Mouse (Mus musculus): Measurements from ENCODE around the gene Tmem14c.

Tmem14c gene

DNA sequence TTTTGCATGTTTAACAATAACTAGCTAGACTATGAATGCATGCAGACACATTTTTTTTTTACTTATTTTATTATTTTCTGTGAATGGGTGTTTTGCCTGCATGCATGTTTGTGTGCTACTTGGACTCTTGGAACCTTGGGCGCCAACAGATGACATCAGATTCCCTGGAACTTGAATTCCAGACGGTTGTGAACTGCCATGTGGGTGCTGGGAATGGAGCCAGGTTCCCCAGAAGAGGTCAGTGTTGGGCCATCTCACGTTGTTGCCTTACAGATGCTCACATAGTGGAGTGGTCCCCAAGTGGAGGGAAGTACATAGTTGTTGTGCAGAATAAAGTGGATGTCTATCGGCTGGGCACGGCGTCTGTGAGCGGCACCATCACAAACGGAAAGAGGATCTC is 7.1 kb upstream of the Tmem14c start:
- no peak for DNase-seq

DNA sequence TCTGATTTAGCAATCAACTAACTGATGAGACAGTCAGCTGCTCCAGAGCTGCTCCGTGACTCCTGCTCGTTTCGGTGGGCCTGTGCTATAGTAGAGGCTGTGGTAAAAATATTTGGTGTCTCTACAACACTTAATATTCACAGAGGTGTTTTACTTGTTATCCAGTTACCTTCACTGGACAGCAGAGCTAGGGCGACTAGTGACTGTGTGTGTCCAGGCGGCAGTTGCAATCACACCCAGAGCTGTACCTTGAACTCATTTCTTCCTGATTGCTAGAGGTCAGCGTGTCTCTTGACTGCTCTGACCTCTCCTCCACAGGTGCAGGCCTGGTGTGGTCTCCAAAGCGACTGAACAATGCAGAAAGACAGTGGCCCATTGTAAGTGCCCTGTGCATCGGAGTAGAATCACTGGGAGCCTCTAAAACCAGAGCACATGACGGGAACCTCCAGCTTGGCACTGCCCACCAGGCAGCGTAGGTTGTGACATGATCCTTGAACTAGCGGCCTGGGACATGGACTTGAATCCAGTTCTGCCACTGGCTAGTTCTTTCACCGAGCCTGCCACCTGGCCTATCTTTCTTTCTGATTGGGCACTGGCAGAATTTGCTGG is 809 bp downstream of the Tmem14c start:
- DNase-seq = peak; percentile 62

DNA sequence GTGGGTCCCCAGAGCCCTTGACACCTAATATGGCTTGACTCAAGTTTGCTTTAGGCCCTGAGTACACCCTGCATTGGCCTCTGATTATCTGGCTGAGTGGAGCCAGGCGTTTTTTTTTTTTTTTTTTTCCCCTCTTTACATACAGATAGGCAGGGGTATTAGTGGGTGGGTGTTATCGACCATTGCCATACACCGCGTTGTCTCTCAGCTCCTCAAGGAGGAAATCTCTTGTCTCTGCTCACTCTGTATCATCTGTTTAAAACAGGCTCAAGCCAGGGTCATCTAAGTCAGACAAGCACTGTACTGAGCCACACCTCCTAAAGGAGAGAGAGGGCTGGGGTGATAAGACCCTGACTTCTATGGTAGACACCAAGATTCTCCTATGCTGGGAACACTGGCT is 1.7 kb downstream of the Tmem14c start:
- peak; percentile 73 for DNase-seq

DNA sequence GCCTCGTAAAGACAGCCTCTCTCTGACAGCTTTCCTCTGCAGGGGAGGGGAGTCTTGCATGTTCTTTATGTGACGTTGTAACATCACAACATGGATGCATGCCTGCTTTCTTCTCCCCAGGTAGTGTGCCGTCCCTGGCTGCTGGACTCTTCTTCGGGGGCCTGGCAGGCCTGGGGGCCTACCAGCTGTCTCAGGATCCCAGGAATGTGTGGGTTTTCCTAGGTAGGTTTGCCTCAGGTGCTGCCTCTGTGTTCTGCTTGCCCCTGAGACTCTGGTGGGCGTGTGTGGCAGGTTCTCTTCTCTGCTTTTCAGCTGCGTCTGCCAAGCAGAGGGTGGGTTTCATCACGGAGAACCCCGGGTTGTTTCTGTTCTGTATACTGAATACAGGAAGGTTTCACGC is 2.1 kb downstream of the Tmem14c start:
- DNase-seq = no peak

DNA sequence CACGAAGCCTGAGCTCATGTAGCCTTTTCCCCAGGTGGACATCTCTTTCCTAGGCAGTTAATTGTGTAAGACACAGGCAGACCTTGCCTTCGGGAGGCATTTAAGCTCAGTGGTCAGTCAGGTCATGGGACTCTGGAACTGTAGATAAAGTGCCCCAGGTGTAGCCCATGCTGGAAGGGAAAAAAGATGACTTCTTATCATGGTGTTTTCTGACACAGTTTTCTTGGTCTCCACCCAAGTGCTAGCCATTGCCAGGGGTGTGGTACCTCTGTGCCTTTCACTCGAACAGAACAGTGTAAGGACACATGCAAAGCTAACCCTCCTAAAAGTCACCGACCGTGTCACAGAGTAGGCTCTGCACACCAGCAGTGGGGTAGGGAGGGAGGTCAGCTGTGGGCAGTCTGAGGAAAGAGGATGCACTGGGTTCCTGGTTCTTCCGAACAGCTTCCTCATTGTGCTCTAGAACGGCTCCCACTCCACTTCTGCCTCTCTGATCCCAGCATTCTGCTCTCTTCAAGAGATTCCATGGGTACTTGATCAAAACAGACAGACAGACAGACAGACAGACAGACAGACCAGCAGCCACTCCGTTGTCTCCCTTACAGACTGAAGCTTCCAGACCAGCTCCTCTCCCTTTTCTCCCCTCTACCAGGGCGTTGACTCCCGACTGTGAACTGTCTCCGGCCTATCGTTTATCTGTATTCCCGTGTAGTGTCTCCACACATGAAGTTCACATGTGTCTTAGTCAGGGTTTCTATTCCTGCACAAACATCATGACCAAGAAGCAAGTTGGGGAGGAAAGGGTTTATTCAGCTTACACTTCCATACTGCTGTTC is 2.9 kb downstream of the Tmem14c start:
- peak; percentile 77 for DNase-seq

DNA sequence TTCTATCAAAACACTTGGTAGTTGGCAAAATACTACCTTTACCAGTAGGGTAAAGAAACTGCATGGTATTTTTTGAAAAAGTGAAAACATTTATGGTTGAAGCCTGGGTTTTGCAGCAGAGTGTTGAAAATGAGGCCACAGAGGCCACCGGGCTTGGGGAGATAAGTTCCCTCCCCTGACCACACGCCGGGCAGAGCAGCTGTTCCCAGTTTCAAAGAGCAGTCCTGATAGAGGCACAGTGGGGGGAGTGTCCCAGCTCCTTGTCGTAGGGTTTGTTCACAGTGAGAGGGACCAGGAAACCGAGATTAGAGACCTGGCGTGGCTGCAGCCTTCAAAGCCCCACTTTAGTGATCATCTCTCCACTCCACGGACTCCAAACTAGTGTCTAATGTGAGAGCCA is 4.4 kb downstream of the Tmem14c start:
- DNase-seq = peak; percentile 81

DNA sequence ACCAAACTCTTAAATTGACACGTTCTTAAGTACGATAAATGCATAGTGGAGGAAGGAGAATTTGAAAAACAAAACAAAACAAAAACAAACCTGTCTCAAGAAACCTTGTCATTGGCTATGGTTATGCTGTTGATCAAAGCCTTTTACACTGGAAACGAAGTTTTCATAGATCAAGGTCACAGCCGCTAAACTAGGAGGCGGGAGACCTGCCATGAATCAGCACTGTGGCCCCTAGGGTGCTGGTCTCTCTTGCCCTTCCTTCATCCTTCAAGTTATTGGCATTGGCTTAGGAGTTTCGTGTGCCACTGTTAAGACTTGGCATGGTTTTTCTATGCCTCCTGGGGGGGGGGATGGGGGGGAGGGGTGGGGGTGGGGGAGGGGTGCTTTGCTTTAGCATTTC is 5.5 kb downstream of the Tmem14c start:
- no peak for DNase-seq

DNA sequence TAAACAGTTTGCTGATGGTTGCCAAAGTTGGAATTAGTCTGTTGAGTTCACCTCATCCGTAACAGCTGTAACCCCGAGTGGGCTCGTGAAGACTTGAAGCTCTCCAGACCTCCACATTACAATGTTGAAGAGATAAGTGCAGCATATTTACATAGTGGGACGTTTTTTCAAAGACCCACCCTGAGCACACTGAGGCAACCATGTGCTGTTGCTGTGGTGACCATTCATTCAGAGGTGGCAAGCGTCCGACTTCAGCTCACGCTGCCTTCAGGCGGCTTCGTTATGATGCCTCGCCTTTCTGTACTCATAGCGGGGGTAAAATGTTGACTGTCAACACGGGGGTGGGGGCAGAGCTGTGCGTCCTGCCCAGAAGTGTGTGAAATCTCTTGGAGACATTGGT is 6.0 kb downstream of the Tmem14c start:
- no peak for DNase-seq

DNA sequence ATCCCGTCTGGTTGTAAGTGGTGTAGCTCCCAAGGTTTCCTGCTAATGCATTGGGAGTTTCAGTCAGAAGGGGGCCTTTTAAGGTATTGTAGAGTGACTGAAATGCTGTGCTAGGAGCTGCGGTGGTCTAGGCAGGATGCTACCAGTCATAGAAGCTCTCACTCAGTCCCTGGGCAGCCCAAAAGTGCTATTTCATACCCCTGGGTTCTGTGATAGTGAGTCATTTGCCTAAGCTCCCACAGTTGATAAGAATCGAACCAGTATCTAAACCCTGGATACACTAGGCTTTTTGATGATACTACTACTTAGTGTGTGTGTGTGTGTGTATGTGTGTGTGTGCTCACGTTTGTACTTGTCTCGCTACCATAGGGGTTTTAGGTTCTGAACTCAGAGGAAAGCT is 14.0 kb downstream of the Tmem14c start:
- DNase-seq = peak; percentile 56

DNA sequence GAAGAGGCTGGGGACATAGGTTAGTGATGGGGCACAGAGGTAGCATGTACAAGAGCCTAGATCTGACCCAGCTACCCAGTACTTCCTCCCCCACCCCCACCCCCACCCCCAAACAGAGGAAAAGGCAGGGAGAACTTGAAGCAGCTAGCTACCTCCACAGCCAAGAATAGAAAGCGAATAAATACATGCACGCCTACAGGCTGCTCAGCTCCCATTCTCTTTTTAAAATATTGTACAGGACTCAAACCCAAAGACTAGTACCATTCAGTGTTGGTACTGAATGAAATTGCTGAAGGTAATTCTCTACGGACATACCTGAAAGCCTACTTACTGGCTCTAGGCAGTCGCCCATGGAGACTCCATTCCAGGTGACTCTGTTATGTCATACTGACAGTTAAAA is 26.4 kb downstream of the Tmem14c start:
- no peak for DNase-seq

DNA sequence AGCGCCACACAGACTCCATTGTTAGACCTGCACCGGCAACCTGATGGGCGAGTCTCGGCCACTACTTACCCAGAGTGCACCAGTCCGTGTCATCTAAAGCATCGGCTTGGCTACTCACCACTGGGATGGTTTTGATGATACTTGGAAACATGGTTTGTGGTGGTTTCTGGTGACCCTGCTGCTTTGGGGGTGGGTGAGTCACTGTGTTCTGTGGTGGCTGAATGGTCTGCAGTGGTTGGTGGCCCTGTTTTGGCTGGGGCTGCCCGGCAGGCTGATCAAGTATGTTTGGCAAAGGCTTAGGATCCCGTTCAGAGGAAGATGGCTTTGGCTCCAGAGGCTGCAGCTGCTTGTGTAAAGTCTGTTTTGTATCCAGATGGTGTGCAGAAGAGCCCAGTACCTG is 29.8 kb downstream of the Tmem14c start:
- no peak for DNase-seq

DNA sequence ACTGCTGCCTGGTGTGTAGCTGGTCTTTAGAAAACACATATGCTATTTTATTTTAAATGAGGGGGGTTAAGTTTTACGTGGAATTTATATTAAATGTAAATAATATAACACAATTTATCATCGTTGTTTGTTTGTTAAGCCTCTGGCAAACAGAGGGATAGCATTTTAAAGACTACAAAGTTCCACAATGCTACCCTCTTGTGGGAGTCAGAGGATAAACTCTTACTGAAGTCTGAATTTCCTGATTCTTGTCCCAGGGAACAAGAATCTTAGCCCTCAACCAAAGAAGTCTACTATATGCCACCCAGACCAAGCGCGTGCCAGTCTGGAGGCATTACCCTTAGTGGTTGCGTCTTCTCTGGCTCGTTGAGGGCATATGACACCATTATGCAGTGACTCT is 31.2 kb downstream of the Tmem14c start:
- DNase-seq = no peak

DNA sequence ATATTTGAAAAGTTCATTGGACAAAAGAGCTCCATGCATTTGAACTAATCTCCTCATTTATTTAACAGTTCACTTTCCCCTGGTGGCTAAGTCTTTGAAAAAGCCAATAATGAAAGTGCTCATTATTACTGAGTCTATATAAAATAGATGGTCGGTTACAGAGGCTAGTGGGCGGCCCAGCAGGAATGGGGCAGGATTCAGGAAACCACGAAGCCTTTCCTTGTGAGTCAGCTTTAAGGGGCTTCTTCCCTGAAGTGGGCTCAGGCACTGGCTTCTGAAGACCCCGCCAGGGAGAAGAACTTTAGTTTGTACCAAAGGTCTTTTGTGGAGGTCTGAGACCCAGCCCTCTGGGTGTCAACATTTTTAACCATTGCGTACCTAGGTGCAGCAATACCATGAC is 35.9 kb downstream of the Tmem14c start:
- DNase-seq = no peak

DNA sequence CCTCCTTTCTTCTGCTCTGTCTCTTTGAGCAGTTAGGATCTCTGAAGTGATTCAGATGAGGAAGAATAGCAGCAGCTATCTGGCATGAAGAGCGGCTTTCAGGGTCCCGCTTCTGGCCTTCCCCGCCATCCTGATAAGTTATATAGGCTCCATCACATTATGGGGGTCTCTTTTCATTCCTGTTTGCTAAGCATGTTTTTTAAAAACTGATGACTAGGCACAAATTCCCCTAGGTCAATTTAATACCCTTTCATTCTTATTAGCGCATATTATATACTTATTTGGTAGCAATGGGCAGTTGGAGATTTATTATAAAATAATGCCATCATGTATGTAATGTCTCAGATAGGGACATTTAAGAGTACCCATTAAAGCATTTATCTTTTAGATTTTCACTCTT is 51.5 kb downstream of the Tmem14c start:
- no peak for DNase-seq

DNA sequence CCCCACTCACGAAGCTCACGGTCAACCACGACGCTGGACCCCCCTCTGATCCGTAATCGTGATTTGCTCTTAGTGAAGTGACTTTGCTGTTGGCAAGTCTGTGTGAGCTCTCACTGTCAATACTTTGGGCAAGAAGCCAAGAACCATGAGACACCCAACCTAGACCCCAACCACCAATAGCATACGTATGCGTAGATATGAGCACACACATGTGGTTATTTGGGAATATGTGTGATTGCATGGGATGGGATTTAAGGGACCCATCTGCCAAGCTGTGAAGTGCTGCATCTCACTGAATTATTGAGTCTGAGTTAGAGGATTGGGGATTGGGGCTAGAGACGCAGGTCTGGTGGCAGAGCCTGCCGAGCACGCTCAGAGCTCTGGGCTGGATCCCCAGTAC is 55.5 kb downstream of the Tmem14c start:
- no peak for DNase-seq
